Mouse (Mus musculus) inflammation-experienced regulatory T-cells, adult 16 weeks (primary cell): Measurements from ENCODE around the gene Arfgef2. TPM values are rescaled to one million over a fixed set of nuclear protein-coding genes. Genes with fewer than 3 reads are reported as not detected.

ENCODE experiments used
- polyA plus RNA-seq: library from polyadenylated mRNA; unstranded; fragments of 100-300 nt; shearing (Covaris generic); gene quantifications from one replicate; pipeline ENCODE4 v1.2.1, GENCODE M21; 2017

Arfgef2 gene
- polyA plus RNA-seq, result 5.4 TPM

GRCm38 (mm10) chr2:166805250-166806172 is at the start of gene Arfgef2:
TSS of gene Arfgef2 (plus strand) at chr2:166805588.

GRCm38 (mm10) chr2:166792355-166792754 is 13.0 kb upstream of the Arfgef2 start, which contains the start of gene Trp53rkb:
TSS of gene Trp53rkb (plus strand) at chr2:166792531.

GRCm38 (mm10) chr2:166905711-166906522 is 100.5 kb downstream of the Arfgef2 start, which contains the start of gene Cse1l:
TSS of gene Cse1l (plus strand) at chr2:166906040.

Other genes with a start within 250 kb of the Arfgef2 start
- gene Prex1, start 91.8 kb upstream of the Arfgef2 start, polyA plus RNA-seq, result 26.7 TPM
- gene Trp53rkb, start 13.1 kb upstream of the Arfgef2 start, polyA plus RNA-seq, result 1.1 TPM
- gene Cse1l, start 100.5 kb downstream of the Arfgef2 start, polyA plus RNA-seq, result 89.4 TPM
- 101 TPM for gene Stau1, start 190.7 kb downstream of the Arfgef2 start, polyA plus RNA-seq
- 94.6 TPM for gene Ddx27, start 209.6 kb downstream of the Arfgef2 start, polyA plus RNA-seq